Mouse (Mus musculus) ZHBTc4 (cell line): ENCODE results near the gene Snrnp48.

ENCODE experiments used
- DNase-seq: peaks from one replicate; pipeline ENCODE4 v3.0.0-alpha.2; 2011; ENCODE audit warnings: low read depth, low spot score

Gene Snrnp48

DNA sequence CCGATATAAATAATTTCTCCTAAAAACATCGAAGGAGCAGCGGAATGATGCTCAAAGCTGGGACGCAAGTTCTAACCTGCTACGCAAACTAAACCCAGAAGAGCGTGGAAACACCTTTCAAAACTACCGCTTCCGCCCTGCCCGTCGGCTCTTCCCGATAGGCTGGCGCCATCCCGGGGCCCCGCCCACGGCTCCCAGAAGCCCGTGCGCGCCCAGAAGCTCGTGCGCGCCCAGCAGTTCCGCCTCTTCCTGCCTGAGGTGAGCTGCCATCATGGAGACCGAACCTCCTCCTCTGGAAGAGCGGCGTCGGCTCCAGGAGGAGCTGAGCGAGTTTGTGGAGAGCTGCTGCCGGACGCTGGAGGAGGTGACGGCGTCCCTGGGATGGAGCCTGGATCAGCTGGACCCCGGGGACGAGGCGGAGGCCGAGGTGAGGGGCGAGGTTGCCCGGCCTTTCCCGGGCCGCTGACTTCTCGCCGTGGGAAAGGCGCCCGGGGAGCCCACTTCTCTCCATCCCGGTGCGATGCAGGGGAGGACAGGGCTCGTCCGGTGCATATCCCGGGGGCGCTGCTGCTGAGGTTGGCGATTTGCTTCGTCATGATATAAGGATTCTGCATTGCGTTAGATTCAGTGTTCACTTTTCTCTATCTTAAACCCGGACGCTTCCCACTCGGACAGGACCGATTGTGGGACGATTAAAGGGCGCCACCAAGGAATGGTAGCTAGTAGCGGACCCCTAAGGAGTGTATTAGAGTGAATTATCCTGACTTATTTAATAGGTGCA lies at the start of gene Snrnp48:
Gene Snrnp48 (plus strand): TSS at position 237 of the 781 bp plus-strand sequence.
- DNase-seq, result peak; percentile 97

DNA sequence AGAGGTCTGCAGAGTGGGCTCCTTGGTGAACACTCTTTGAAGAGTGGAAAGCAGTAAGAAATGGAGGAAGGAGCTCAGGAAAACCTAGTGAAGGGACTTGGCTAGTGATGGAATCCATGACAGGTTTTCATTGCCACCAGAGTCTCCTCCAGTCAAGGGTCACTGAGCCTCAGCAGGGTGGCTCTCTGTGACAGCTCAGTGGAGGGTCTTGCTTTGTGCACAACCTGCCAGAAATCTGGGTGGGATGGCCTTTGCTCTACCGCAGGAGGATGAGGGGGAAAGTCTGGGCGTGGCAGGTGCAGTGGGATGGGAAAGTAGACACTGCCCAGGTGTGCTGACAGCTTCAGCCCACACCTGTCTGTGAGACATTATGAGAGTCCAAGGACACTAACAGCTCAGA lies 49.2 kb upstream of the Snrnp48 start:
- peak; percentile 67 for DNase-seq

DNA sequence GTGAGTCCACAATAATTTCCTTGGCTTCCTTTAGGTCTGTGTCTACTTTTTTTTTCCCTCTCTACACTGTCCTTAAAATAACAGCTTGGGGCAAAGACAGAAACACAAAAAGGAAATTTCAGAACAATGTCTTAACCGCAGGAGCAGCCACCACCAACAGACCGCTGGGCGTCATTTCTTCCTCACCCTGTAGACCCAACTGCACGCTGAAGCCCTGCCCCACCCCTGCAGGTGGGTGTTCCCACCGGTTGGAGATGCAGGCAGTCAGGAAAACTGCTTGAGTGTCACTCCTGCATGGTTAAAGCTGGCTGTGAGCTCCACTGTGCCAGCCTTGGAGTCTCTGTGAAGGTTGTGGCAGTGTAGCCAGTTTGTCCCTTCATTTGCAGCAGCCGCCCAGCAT lies 47.1 kb upstream of the Snrnp48 start:
- DNase-seq, result peak; percentile 61

DNA sequence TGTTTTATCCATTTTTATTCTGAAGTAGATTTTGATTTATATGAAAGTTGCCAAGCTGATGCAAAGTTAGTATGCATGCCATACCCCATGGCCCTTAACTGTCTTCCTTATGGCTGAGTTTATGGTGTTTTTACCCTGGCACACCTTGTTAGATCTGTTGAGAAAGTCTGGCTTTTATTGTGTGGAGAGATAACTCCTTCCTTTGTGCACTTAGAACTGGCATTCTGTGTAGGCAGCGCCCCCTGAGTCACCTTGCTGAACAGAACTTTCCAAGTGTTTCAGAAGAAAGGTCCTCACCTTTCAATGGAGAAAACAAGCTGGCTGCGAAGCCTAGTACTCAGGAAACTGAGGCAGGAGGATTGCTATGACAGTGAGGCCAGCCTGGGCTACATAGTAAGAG lies 42.7 kb upstream of the Snrnp48 start:
- no peak for DNase-seq

DNA sequence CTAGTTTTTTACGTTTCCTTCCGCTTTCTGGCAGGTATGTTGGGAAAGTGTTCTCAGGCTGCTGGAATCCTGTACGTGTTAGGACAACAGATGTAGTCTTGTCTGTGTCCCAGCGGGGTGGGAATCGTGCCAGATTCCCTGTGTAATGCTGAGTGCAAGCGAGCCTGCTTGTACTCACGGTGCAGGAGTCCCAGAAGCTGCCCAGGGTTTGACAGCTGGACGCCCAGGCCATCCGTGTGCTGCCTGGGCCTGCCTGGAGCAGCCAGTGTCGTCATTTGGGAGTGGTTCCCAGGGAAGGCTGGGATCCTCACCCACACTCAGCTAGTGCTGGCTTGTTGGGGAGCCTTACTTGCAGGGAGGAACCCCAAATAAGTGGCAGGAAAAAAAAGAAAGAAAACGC lies 42.1 kb upstream of the Snrnp48 start:
- peak; percentile 29 for DNase-seq

DNA sequence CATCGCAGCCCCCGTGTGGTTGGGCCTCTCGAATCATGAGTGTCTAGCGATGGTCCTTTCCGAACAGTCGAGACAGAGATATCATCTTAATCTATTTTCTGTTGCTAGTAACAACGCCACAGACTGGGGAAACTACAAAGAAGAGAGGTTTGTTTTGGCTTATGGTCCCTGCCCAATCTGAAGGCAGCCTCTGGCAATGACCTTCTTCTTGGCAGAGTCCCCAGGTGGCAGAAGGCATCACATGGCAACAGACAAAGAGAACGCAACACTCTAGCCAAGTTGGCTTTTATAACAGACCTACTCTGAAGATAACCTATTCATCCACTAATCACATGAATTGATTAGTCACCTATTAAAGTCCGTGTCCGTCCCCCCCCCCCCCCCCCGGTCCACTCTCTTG lies 39.8 kb upstream of the Snrnp48 start:
- no peak for DNase-seq

DNA sequence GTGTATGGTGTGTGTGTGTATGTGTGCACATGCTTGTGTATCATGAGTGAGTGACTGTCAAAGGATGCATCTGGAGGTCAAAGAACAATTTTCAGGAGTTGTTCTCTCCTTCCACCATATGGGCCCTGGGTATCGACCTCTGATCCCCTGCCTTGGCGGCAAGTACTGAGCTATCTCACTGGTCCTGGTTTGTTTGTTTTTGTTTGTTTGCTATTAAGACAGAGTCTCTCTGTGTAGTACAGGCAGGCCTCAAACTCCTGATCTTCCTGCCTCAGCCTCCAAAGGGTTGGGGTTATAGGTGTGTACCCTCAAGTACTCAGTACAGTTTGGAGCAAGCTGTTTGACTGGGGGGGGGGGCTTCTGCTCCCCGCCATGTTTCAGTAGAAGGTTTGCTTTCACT lies 37.7 kb upstream of the Snrnp48 start:
- DNase-seq, result no peak

DNA sequence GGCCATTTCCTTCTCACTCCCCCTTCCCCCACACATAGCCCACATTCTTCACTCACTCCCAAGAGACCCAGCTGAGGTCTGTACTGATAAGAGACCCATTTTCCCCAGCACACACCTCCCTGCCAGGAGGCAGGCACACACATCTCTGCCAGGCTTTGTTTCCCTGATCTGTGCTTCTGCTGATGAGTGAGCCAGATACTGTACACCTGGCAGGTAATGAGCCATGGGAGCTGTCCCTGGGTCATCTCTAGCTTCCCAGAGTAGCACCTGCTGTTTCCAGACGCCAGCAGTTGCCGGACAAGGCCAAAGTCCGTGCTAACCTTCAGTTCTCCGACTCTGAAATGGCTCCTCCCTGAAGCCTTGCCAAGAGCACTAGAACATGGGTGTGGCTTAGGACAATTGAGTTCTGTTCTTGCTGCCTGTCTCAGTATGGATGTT lies 34.0 kb upstream of the Snrnp48 start:
- DNase-seq, result peak; percentile 78

DNA sequence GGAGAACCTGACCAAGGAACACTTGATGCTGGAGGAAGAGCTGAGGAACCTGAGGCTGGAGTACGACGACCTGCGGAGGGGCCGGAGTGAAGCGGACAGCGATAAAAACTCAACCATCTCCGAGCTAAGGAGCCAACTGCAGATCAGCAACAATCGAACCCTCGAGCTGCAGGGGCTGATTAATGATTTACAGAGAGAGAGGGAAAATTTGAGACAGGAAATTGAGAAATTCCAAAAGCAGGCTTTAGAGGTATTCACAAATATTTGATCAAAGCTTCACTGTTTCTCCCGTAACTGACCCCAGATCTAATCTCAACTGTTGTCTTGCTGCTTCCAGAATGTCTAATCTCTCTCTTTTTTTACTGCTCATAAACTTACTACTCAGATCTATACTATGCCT lies 11.3 kb upstream of the Snrnp48 start:
- no peak for DNase-seq

DNA sequence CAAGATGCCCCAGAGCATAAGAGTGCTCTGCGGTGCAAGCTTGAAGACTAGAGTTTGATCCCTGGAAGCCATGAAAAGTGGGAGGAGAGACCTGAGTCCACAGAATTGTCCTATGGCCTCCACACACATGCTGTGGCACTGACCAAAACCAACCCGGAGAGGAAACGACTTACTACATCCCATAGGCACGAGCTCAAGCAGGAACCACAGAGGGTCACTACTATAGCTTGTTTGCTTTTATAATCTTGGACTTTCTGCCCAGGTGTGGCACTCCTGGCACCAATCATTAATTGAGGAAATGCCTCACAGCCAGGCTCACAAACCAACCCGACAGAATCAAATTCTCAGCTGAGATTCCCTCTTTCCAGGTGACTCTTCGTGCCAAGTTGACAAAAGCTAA lies 3.3 kb upstream of the Snrnp48 start:
- DNase-seq, result no peak

DNA sequence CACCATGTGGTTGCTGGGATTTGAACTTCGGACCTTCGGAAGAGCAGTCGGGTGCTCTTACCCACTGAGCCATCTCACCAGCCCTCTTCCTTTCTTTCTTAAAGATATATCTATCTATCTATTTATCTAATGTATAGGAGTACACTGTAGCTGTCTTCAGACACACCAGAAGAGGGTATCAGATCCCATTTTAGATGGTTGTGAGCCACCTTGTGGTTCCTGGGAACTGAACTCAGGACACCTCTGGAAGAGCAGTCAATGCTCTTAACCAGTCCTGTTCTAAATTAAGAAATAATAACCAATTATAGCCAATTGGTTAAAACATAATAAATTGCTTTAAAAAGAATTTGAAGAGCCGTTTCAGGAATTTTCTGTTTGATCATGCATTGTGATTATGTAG lies 567 bp upstream of the Snrnp48 start:
- DNase-seq, result peak; percentile 22

DNA sequence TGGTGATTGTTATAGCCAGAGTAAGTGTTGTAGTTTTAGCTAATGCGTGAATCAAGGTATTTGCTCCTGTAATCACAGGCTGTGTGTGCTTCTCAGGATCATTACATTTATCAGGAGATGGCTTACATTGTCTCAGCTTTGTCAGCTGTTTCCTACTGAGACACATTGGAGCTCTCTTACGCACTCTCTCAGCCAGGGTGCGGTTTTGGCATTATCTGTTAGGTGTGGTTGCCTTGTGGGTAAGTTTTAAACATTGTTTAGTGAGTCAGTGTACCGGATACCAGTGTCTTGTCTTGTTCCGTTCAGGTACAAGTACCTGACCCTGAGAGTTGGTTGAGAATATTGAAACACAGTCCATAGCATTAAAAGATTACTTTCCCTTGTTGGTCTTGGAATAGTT lies 6.4 kb downstream of the Snrnp48 start:
- DNase-seq, result no peak

DNA sequence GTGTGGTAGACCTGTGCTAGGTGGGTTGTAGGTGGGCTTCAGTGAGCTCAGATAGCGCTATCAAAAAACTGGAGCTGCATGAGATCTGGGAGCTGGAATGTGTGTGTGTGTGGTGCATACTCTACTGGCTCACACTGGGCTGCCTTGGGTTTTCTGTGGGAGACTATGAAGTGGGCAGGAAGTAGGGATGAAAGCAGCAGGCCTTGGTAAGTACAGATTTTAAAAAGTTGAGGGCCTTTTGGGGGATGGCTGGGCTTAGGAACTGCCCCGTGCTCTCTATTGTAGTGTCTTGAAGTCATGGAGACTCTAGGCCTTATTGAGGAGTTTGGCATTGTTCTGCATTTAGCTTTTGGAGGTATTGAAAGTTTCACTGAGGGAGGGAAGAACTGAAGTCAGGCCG lies 13.9 kb downstream of the Snrnp48 start:
- no peak for DNase-seq

DNA sequence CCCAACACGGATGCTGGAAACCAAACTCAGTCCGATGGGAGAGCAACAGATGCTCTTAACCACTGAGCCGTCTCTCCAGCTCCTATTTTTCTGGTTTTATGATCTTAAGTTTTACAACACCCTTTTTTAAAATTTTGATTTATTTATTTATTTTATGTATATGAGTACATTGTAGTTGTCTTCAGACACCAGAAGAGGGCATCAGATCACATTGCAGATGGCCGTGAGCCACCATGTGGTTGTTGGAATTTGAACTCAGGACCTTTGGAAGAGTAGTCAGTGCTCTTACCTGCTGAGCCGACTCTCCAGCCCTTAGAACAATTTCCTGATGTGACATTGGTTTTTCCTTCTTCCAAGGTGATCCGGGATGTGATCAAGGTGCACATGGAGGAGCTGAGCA lies 15.6 kb downstream of the Snrnp48 start:
- DNase-seq, result no peak

DNA sequence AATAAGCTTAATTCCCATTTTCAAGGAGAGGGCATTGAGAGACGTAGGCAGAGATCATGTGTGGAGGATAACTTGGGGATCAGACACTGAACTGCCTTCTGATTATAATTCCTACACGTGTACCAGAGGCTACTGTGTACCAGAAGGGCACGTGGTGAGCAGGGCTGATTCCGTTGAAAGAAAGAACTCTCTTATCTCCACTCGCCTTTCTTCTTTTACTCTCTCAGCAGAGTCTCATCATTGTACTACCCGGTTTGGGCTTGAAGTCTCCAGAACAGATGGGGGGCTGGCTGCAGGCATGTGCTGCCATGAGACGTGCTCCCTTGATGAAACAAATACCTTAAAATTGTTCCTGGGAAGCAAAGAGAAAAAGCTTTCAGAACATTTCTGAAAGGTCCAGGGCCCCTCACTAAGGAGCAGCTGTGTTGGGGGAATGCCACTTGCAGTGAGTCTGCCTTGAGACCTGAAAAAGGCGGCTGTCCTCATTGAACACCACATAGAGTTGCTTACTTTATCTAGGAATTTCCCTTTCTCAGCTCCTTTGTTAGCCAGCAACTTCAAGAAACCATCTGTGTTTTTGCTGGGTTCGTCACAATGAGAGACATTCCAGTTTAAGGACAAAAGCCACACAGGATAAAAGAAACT lies 25.6 kb downstream of the Snrnp48 start:
- no peak for DNase-seq

DNA sequence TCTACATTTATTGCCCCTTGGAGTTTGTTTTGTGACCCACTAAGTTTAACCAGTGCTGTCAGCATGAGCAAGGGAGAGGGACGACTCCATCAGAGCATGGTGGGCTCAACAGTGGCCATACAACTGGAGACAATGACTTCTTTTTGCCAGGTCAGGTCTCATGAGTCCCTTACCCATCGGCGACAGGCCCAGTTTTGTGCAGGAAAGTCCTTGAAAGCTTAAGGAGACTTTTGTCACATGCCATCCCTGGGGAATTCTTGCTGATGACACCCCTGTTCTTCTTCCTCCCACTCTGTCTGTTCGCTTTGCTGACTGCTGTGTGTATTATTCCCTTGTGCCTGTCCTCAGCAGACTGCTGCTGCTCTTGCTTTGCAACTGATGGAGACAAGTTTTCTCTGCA lies 27.7 kb downstream of the Snrnp48 start:
- no peak for DNase-seq

DNA sequence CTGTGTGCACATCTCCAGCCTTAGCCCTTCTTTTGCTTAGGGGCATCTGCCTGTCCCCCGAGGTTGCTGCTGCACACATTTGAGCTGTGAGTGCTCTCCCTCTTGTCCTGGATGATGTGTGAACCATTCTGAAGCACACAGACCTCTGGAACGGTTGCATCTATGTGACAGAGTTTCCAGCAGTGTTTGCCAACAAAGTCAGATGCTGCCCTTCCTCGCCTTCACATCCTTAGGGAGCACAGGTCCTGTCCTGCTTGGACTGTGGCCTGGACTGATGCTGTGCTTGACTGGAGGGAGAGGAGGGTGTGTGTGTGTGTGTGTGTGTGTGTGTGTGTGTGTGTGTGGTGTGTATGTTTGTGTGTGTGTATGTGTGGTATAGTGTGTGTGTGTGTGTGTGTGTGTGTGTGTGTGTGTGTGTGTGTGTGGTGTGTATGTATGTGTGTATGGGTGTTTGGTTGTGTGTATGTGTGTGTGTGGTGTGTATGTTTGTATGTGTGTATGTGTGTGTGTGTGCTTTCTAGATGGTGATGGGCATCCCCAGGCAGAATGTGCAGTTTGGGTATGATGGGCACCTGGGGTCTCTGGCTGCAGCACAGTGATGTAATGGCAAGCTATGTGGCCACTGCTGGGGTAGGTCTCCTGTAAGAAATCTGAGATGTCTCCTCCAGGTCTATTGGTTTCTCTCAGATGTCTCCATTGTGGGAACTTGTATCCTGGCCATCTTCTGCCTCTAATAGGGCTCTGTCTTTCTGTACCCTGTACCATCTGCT lies 28.3 kb downstream of the Snrnp48 start:
- no peak for DNase-seq

DNA sequence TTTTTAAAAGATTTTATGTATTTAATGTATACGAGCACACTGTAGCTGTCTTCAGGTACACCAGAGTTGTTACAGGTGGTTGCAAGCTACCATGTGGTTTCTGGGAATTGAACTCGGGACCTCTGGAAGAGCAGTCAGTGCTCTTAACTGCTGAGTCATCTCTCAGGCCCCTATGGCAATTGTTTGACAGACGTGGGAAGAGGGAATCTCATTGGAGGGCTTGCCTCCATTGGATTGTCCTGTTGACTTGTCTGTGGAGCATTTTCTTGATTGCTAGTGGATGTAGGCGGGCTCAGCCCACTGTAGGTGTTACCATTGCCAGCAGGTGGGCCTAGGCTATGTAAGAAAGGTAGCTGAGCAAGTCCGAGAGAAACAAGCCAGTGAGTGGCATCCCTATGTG lies 29.9 kb downstream of the Snrnp48 start:
- peak; percentile 21 for DNase-seq

DNA sequence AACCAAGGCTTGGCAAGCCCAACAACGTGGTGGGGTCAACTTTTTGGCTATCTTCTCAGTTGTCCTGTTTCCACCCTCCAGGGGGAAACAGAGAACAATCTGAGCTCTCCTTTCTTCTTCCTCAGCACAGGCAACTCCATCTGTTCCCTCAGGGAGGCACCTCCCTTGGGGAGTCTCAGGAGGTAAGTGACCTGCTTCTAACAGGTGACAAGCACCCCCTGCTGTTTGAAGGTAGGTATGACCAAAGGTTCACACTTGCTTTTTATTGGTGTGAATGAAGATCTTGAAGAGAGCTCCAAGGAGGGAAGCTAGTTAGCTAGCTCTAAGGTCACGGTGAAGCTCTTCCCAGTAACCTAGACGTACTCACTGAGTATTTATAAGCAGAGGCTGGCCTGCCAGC lies 30.6 kb downstream of the Snrnp48 start:
- DNase-seq, result peak; percentile 89

DNA sequence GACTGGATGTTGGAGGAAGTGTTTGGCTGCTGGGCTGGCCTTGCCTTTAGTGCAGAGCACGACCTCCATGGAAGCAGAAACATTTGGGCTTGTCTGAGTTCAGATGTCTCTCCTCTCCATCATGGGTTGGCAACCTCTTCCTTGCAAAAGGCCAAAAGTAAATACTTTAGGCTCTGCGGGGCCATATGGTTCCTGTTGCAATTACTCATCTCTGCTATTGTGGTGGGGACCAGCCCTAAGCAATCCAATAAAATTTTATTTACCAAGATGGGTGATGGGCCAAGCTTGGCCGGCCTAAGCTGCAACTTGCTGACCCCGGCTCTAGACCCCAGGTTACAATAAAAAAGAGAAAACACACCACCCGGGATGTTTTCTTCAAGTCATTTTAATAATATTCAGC lies 43.4 kb downstream of the Snrnp48 start:
- DNase-seq, result no peak

DNA sequence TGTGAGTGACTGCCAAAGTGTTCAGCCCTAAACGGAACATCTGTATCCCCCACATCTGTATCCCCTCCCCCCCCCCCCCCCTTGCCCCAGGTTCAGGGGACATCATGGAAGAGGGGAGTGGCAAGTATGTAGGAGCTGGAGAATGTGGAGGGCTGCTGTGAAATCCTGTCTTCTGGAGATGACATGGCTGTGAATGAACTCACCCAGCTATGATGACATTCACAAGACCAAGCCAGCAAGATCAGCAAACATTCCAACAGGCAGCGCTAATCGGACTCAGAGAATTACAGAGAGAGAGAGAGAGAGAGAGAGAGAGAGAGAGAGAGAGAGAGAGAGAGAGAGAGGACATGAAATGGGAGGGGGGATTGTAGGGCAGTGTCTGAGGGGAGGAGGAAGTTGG lies 46.5 kb downstream of the Snrnp48 start:
- no peak for DNase-seq

DNA sequence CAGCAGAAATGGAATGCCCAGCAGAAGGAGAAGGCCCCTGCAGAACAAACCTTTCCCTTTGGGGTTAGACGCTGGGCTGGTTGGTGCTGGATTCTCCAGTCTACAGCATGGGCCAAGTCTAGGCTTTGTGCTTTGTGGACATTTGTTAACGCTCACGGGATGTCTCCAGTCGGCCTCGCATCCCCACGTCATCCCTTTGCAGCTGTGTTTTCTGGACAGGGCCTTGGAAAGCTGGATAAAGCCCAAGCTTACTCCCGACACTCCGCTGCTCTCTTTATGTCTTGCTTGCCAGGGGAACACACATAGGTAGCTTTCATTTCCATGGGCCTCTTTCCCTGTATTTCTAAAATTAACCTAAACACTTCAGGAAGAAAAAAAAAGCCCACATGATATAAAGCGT lies 49.0 kb downstream of the Snrnp48 start:
- DNase-seq, result no peak

DNA sequence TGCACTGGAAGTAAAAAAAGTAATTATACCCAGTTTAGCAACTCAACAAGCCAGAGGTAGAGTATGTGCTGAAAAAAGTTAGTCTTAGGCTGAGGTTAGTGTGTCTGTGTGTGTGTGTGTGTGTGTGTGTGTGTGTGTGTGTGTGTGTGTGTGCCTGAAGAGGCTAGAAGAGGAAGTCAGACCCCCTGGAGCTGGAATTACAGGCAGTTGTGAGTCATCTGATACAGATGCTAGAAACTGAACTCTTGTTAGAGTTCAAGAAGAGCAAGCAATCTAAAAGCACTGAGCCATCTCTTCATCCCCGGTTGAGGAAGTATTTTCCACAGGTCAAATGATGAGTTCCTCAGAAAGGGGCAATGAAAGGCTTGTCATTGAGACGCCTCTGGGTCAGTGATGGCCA lies 54.2 kb downstream of the Snrnp48 start:
- DNase-seq, result no peak
